Mouse (Mus musculus) G1E (cell line): ENCODE results near the gene Fgfr2.

Experiments
- CTCF ChIP-seq: IDR thresholded peaks from 2 replicates; pipeline ENCODE4 v1.5.1; 2012; ENCODE audit warnings: low read depth, low read length, inconsistent platforms, mixed read lengths
- GATA1 ChIP-seq: IDR thresholded peaks from 2 replicates; pipeline ENCODE4 v1.6.1; 2012; ENCODE audit warnings: borderline replicate concordance, low read length, inconsistent platforms, mixed read lengths
- POLR2AphosphoS5 ChIP-seq: IDR thresholded peaks from 2 replicates; pipeline ENCODE4 v1.6.1; 2012; ENCODE audit warnings: low read depth, low read length, inconsistent platforms; ENCODE audit not compliant: insufficient replicate concordance

GRCm38 (mm10) chr7:132025591-132025990 lies 1097.6 kb downstream of the Fgfr2 start:
- TF ChIP-seq CTCF: no peak
- TF ChIP-seq GATA1: no peak
- no peak for TF ChIP-seq POLR2AphosphoS5
